Comparison of ENCODE assay signal across 12 mouse cellular contexts in genomic region chr2:4603361-4603945, GRCm38 (mm10). TPM values are rescaled to one million over a fixed set of nuclear protein-coding genes. Genes with fewer than 3 reads are reported as not detected.
DNase-seq lines count a peak whose midpoint lies in the region; ATAC-seq and TF ChIP-seq lines count a peak whose summit lies in the region.
"Had no signal": no experiment of that assay in that cellular context is flagged by ENCODE, and none has a peak within 500 bp of the region (broad histone marks: within the 10 kb centered on the region; RNA-seq: fewer than 3 reads in every experiment).

No protein-coding gene starts in this region.

- no peak overlapping the region for H3K9ac ChIP-seq in embryonic facial prominence, embryonic 13.5 days
- no peak overlapping the region for H3K9ac ChIP-seq in intestine, embryonic 16.5 days (ENCODE audit: low read depth, low read length)
- no peak overlapping the region for H3K9ac ChIP-seq in intestine, postnatal 0 days (ENCODE audit: low read depth, low read length)
- no peak overlapping the region for H3K9ac ChIP-seq in midbrain, embryonic 13.5 days (replicated peaks)
- H3K9ac ChIP-seq in midbrain, embryonic 15.5 days = no peak overlapping the region

- H3K4me1 ChIP-seq in embryonic facial prominence, embryonic 13.5 days = peaks cover 28% of the 10 kb centered on the region
- peaks cover 22% of the 10 kb centered on the region for H3K4me1 ChIP-seq in embryonic facial prominence, embryonic 10.5 days
- H3K4me1 ChIP-seq in intestine, embryonic 16.5 days (ENCODE audit: control insufficient read depth, insufficient read depth, low read length) = no peaks in the 10 kb centered on the region
- H3K4me1 ChIP-seq in intestine, postnatal 0 days (replicated peaks; ENCODE audit: control insufficient read depth, insufficient read depth, low read length) = no peaks in the 10 kb centered on the region
- no peaks in the 10 kb centered on the region; the same call in 1 of the 2 replicates for H3K4me1 ChIP-seq in midbrain, embryonic 13.5 days (replicated peaks)
- H3K4me1 ChIP-seq in midbrain, embryonic 15.5 days = peaks cover 5% of the 10 kb centered on the region

- WGBS in embryonic facial prominence, embryonic 13.5 days = 93% methylated on average over 33 of the region's 33 CpGs
- 90% methylated on average over 33 of the region's 33 CpGs for WGBS in embryonic facial prominence, embryonic 10.5 days
- WGBS in intestine, embryonic 16.5 days = 86% methylated on average over 33 of the region's 33 CpGs
- 89% methylated on average over 33 of the region's 33 CpGs for WGBS in intestine, postnatal 0 days
- WGBS in midbrain, embryonic 13.5 days = 92% methylated on average over 33 of the region's 33 CpGs
- 91% methylated on average over 33 of the region's 33 CpGs for WGBS in midbrain, embryonic 15.5 days

- H3K36me3 ChIP-seq in embryonic facial prominence, embryonic 13.5 days = peaks cover 90% of the 10 kb centered on the region
- peaks cover 100% of the 10 kb centered on the region for H3K36me3 ChIP-seq in embryonic facial prominence, embryonic 10.5 days (replicated peaks)
- peaks cover 19% of the 10 kb centered on the region for H3K36me3 ChIP-seq in intestine, embryonic 16.5 days (ENCODE audit: control insufficient read depth, insufficient read depth, low read length)
- H3K36me3 ChIP-seq in intestine, postnatal 0 days (ENCODE audit: control insufficient read depth, insufficient read depth) = peaks cover 42% of the 10 kb centered on the region
- peaks cover 86% of the 10 kb centered on the region for H3K36me3 ChIP-seq in midbrain, embryonic 13.5 days
- H3K36me3 ChIP-seq in midbrain, embryonic 15.5 days (replicated peaks) = peaks cover 47% of the 10 kb centered on the region

- H3K4me3 ChIP-seq in embryonic facial prominence, embryonic 13.5 days = no peak overlapping the region
- no peak overlapping the region for H3K4me3 ChIP-seq in embryonic facial prominence, embryonic 10.5 days
- no peak overlapping the region for H3K4me3 ChIP-seq in intestine, embryonic 16.5 days (ENCODE audit: low read length)
- no peak overlapping the region for H3K4me3 ChIP-seq in intestine, postnatal 0 days (ENCODE audit: low read depth, low read length)
- H3K4me3 ChIP-seq in midbrain, embryonic 13.5 days (replicated peaks) = no peak overlapping the region
- H3K4me3 ChIP-seq in midbrain, embryonic 15.5 days = no peak overlapping the region
- H3K4me3 ChIP-seq: erythroblast, embryonic 14.5 days had no signal

- no peaks in the 10 kb centered on the region for H3K9me3 ChIP-seq in embryonic facial prominence, embryonic 13.5 days
- H3K9me3 ChIP-seq in embryonic facial prominence, embryonic 10.5 days = no peaks in the 10 kb centered on the region
- no peaks in the 10 kb centered on the region for H3K9me3 ChIP-seq in intestine, embryonic 16.5 days (ENCODE audit: control insufficient read depth, low read length)
- no peaks in the 10 kb centered on the region for H3K9me3 ChIP-seq in intestine, postnatal 0 days (ENCODE audit: control insufficient read depth)
- no peaks in the 10 kb centered on the region for H3K9me3 ChIP-seq in midbrain, embryonic 13.5 days
- H3K9me3 ChIP-seq in midbrain, embryonic 15.5 days = no peaks in the 10 kb centered on the region

- H3K27ac ChIP-seq in embryonic facial prominence, embryonic 13.5 days = no peak overlapping the region
- no peak overlapping the region for H3K27ac ChIP-seq in embryonic facial prominence, embryonic 10.5 days (replicated peaks)
- no peak overlapping the region for H3K27ac ChIP-seq in intestine, embryonic 16.5 days (ENCODE audit: low read length)
- no peak overlapping the region; the same call in 1 of the 2 replicates for H3K27ac ChIP-seq in intestine, postnatal 0 days (ENCODE audit: low read depth, low read length)
- H3K27ac ChIP-seq in midbrain, embryonic 13.5 days = no peak overlapping the region
- no peak overlapping the region for H3K27ac ChIP-seq in midbrain, embryonic 15.5 days

- DNase-seq in embryonic facial prominence, embryonic 10.5 days (ENCODE audit: low spot score) = no peak
- DNase-seq in testis, postnatal 10 days (ENCODE audit: low spot score) = peak; percentile 53
- no peak for DNase-seq in urinary bladder, postnatal 4 days (ENCODE audit: low spot score in 2 of 2)
- DNase-seq: B cell, adult 2 months; thymus, postnatal 25 days had no signal

- ATAC-seq in embryonic facial prominence, embryonic 13.5 days (ENCODE audit: insufficient number of reproducible peaks, insufficient read depth, low FRiP score, low TSS enrichment, low read depth) = 0 out of 2 replicates have a peak, but pooled peaks have one; percentile 17
- ATAC-seq in intestine, embryonic 16.5 days = 0 out of 2 replicates have a peak, but pooled peaks have one; percentile 18
- ATAC-seq in intestine, postnatal 0 days = no peak
- peak; percentile 43; the same call in 1 of the 2 replicates for ATAC-seq in midbrain, embryonic 13.5 days
- ATAC-seq in midbrain, embryonic 15.5 days (replicated peaks) = no peak; the same call in 1 of the 2 replicates
- ATAC-seq: inflammation-experienced regulatory T-cells, adult 6 months had no signal

- H3K4me2 ChIP-seq in embryonic facial prominence, embryonic 13.5 days = no peak overlapping the region
- H3K4me2 ChIP-seq in intestine, embryonic 16.5 days (ENCODE audit: low read depth, low read length) = no peak overlapping the region
- no peak overlapping the region for H3K4me2 ChIP-seq in intestine, postnatal 0 days (replicated peaks; ENCODE audit: low read depth)
- H3K4me2 ChIP-seq in midbrain, embryonic 13.5 days (replicated peaks) = no peak overlapping the region
- no peak overlapping the region for H3K4me2 ChIP-seq in midbrain, embryonic 15.5 days

- no peaks in the 10 kb centered on the region for H3K27me3 ChIP-seq in embryonic facial prominence, embryonic 13.5 days
- H3K27me3 ChIP-seq in embryonic facial prominence, embryonic 10.5 days (replicated peaks; ENCODE audit: low read depth, poor library complexity, severe bottlenecking) = no peaks in the 10 kb centered on the region
- H3K27me3 ChIP-seq in intestine, embryonic 16.5 days (replicated peaks; ENCODE audit: control insufficient read depth, insufficient read depth, low read length) = no peaks in the 10 kb centered on the region
- no peaks in the 10 kb centered on the region for H3K27me3 ChIP-seq in intestine, postnatal 0 days (replicated peaks; ENCODE audit: control insufficient read depth, insufficient read depth, low read length)
- no peaks in the 10 kb centered on the region for H3K27me3 ChIP-seq in midbrain, embryonic 13.5 days
- no peaks in the 10 kb centered on the region for H3K27me3 ChIP-seq in midbrain, embryonic 15.5 days (replicated peaks)

- TF ChIP-seq CTCF in intestine, postnatal 0 days (IDR thresholded peaks at IDR 0.05; ENCODE audit: low read depth) = no peak

RNA-seq across cellular contexts. Expression of gene Prpf18, which starts 48.5 kb away (rescaled TPM):
- polyA plus RNA-seq in embryonic facial prominence, embryonic 13.5 days (2015; fragmentation: Nextera tagmentation; extraction: Ambion mirVana) = 38.4 and 40.8 TPM in 2 replicates
- 38.0 and 38.4 TPM in 2 replicates for polyA plus RNA-seq in embryonic facial prominence, embryonic 10.5 days (2016; fragmentation: Nextera tagmentation; extraction: Ambion mirVana)
- polyA plus RNA-seq in intestine, embryonic 16.5 days (2015; fragmentation: Nextera tagmentation; extraction: Ambion mirVana) = 25.2 and 26.4 TPM in 2 replicates
- 13.0 and 14.9 TPM in 2 replicates for polyA plus RNA-seq in intestine, postnatal 0 days (2015; fragmentation: Nextera tagmentation; extraction: Ambion mirVana)
- 51.4 and 54.0 TPM in 2 replicates for polyA plus RNA-seq in midbrain, embryonic 13.5 days (2015; fragmentation: Nextera tagmentation; extraction: Ambion mirVana)
- 45.8 and 49.3 TPM in 2 replicates for polyA plus RNA-seq in midbrain, embryonic 15.5 days (2015; fragmentation: Nextera tagmentation; extraction: Ambion mirVana)

Comparison
In these comparisons a context has a peak if more than half of its experiments do, and no peak if none do; other contexts are left out.
1. ATAC-seq: peak in embryonic facial prominence, embryonic 13.5 days (single experiment), intestine, embryonic 16.5 days (single experiment) and midbrain, embryonic 13.5 days (single experiment); none in intestine, postnatal 0 days (single experiment) and midbrain, embryonic 15.5 days (single experiment).